Mouse (Mus musculus) lung, postnatal 0 days (tissue): ENCODE data around the gene Gm27021.

Experiments
- CTCF ChIP-seq: IDR thresholded peaks from 2 replicates; pipeline ENCODE4 v1.5.1; 2016; ENCODE audit warnings: antibody characterized with exemption, mild to moderate bottlenecking
- EP300 ChIP-seq: IDR thresholded peaks from 2 replicates; pipeline ENCODE4 v1.6.1; 2016; ENCODE audit warnings: antibody characterized with exemption, mild to moderate bottlenecking, control low read depth

- TF ChIP-seq CTCF (no peak), EP300 (no peak)
These were observed 104.5 kb downstream of the Gm27021 start for GRCm38 (mm10) chr8:120563348-120563724.
